Mouse (Mus musculus): Measurements from ENCODE around the gene Atrn. TPM values are rescaled to one million over a fixed set of nuclear protein-coding genes. Genes with fewer than 3 reads are reported as not detected.
A peak's percentile ranks its signal among the peaks of the same experiment; 100 is the strongest.

Gene Atrn
- 10 to 100 TPM; 10.6 to 61.2 (median 41.1) TPM for total RNA-seq (2018; cell fraction: chromatin; rRNA removed)
- 10 to 100 TPM in 14 of 26 experiments, 1 to 10 TPM in 12; 5.0 to 22.1 (median 10.5) TPM for total RNA-seq (2018; cell fraction: cytosol; rRNA removed)
- total RNA-seq (2018; cell fraction: nucleus; rRNA removed) = 10 to 100 TPM; 11.1 to 48.7 (median 25.4) TPM
- 10.6 to 13.5 TPM (median 13.4 TPM) in 3 replicates for polyA plus RNA-seq (2018)

DNA sequence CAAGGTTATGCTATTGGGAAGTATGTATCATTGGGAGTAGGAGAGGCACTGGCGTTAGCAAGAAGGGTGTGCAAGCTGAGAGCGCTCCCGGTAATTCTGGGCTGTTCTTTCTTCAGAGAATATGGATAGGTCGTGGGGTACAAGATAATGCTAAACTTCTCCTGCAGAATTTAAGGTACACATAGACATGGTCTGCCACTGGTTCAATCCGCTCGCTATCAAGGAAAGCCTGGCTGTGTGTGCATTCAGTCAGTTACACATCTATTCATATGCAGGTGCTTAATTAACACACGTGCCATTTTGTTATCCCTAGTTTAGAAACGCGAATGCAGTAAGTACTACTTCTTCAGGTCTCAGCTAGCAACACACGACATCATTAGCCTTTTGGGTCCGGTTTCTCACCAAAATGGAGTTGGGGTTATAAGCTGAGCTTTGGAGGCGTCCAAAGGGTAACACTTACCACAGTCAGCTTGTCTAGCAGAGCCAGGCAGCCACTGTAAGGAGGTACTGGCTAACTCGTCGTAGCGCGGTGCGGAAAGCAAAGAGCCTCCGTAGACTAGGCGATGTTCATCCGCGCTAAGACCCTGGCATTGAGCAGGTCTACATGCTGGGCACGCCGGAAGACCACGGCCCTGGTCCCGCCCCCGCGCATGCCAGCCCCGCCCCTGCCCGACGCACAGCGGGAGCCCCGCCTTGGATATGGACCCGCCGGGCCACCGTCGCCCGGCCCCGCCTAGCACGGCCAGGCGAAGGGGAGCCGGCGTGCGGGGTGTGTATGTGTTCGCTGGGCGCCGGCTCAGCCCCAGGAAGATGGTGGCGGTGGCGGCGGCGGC is at the start of gene Atrn, which contains the start of gene 4930402H24Rik:
Atrn (plus strand) TSS at position 745 of the 833 bp plus-strand sequence.
4930402H24Rik (minus strand) TSS at position 656 of the 833 bp plus-strand sequence.
- peaks cover 42% of the 10 kb centered on the region for H3K79me2 ChIP-seq (ENCODE audit: inconsistent target)

DNA sequence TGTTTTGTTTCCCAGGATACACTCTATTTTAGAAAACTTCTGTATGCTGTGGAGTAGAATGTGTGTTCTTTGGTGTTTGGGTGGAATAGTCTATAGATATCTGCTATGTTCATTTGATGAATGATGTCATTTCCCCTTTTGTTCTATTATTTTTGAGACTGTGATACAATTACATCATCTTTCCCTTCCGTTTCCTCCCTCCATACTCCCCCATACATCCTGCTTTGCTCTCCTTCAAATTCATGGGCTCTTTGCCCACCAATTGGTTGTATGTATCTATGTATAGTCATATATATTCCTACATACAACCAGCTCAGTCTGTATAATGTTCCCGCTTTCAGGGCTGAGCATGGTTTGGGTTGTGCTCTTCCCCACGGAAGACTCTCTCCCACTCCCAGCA is 44.2 kb upstream of the Atrn start:
- Histone ChIP-seq H3K36me3 (ENCODE audit: inconsistent target) (no peaks in the 10 kb centered on the region), H3K27ac (peak overlapping the region; percentile 54), H3K4me3 (ENCODE audit: inconsistent target) (no peak overlapping the region), H3K79me2 (ENCODE audit: inconsistent target) (no peaks in the 10 kb centered on the region)
- 59% methylated on average over 3 of the region's 3 CpGs for WGBS (ENCODE audit: missing documents)

More for the DNA sequence above, at the start of gene Atrn, which contains the start of gene 4930402H24Rik:
- Histone ChIP-seq H3K4me3 (ENCODE audit: inconsistent target) (peak within 1 kb of the TSS; percentile 83), H3K27ac (peak within 1 kb of the TSS; percentile 24; the same call in 1 of the 2 replicates), H3K36me3 (ENCODE audit: inconsistent target) (no peaks in the 10 kb centered on the region)
- WGBS (ENCODE audit: missing documents) = 6% methylated on average over 50 of the region's 50 CpGs

DNA sequence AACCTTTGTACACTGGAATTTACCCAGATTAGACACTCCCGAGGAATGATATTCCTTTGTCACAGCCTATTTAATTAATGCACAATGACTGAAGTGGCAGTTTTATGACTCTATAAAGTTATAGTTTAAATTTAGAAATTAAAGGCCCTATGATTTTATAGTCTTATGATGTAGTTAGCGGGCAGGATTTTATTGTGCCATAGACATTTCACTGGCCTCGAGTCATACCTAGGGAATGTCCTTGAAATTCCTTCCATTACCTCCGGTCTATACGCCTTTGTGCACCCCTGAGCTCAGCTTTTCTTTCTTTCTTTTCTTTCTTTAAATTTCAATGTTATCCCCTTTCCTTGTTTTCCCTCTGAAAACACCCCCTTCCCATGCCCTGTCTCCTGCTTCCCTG is 35.4 kb upstream of the Atrn start:
- WGBS (ENCODE audit: missing documents) = 99% methylated on average over 5 of the region's 5 CpGs
- H3K4me3 ChIP-seq (ENCODE audit: inconsistent target) = no peak overlapping the region
- no peaks in the 10 kb centered on the region for H3K79me2 ChIP-seq (ENCODE audit: inconsistent target)
- H3K27ac ChIP-seq = no peak overlapping the region
- H3K36me3 ChIP-seq (ENCODE audit: inconsistent target) = no peaks in the 10 kb centered on the region

GRCm38 (mm10) chr2:130877376-130877775 is 28.9 kb upstream of the Atrn start:
- Histone ChIP-seq H3K27ac (no peak overlapping the region), H3K79me2 (ENCODE audit: inconsistent target) (no peaks in the 10 kb centered on the region), H3K4me3 (ENCODE audit: inconsistent target) (no peak overlapping the region), H3K36me3 (ENCODE audit: inconsistent target) (no peaks in the 10 kb centered on the region)
- WGBS (ENCODE audit: missing documents) = 93% methylated on average over 3 of the region's 3 CpGs

- Histone ChIP-seq H3K27ac (no peak overlapping the region), H3K4me3 (ENCODE audit: inconsistent target) (no peak overlapping the region), H3K36me3 (ENCODE audit: inconsistent target) (no peaks in the 10 kb centered on the region), H3K79me2 (ENCODE audit: inconsistent target) (no peaks in the 10 kb centered on the region)
Measured at GRCm38 (mm10) chr2:130886983-130887382, 19.3 kb upstream of the Atrn start.

DNA sequence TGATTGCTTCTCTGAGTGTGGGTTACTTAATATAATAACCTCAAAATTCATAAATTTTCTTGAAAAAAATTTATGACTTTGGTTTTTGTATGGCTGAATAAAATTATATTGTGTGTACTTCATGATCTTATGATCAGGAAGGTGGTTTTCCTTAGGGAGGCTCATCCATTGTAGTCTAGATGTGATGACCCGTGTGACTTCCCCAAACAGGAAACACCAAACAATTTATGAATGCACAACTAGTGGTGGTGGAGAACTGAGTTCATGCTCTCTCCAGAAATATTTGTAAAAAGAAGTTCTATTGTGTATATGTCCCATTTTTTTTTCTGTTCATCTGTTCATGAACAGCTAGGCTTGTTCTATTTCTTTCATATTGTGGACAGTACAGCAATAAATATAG is 18.8 kb upstream of the Atrn start:
- no peak overlapping the region for H3K27ac ChIP-seq
- H3K79me2 ChIP-seq (ENCODE audit: inconsistent target) = no peaks in the 10 kb centered on the region
- WGBS (ENCODE audit: missing documents) = 57% methylated on average over 1 of the region's 1 CpGs

GRCm38 (mm10) chr2:130896944-130897343 is 9.4 kb upstream of the Atrn start:
- no peak overlapping the region for H3K4me3 ChIP-seq (ENCODE audit: inconsistent target)
- no peak overlapping the region for H3K27ac ChIP-seq
- H3K36me3 ChIP-seq (ENCODE audit: inconsistent target) = no peaks in the 10 kb centered on the region
- WGBS (ENCODE audit: missing documents) = 94% methylated on average over 2 of the region's 2 CpGs
- H3K79me2 ChIP-seq (ENCODE audit: inconsistent target) = no peaks in the 10 kb centered on the region

More for the DNA sequence above, 18.8 kb upstream of the Atrn start:
- Histone ChIP-seq H3K4me3 (ENCODE audit: inconsistent target) (no peak overlapping the region), H3K36me3 (ENCODE audit: inconsistent target) (no peaks in the 10 kb centered on the region)

DNA sequence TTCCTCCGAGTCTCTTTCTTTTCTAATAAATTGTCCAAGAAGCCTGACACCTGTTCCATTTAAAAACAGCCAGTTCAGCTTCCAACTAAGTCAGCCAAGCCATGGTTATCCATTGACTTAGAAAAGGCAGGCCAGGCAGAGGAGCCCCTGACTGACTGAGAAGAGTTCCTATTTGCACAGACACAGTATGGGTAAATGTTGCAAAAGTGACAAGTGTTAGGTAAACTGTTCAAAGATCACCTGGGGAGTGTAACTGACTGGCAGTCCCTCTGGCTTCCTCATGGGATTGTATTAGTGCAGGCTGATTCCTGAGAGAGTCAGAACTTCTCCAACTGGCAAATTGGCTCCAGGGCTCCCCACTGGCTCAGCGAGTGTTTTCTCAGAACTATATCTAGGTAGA is 8.4 kb upstream of the Atrn start:
- no peak overlapping the region for H3K4me3 ChIP-seq (ENCODE audit: inconsistent target)
- WGBS (ENCODE audit: missing documents) = 85% methylated on average over 2 of the region's 2 CpGs
- H3K27ac ChIP-seq = no peak overlapping the region
- no peaks in the 10 kb centered on the region for H3K79me2 ChIP-seq (ENCODE audit: inconsistent target)
- H3K36me3 ChIP-seq (ENCODE audit: inconsistent target) = no peaks in the 10 kb centered on the region

- Histone ChIP-seq H3K27ac (no peak overlapping the region), H3K4me3 (ENCODE audit: inconsistent target) (no peak overlapping the region), H3K79me2 (ENCODE audit: inconsistent target) (no peaks in the 10 kb centered on the region), H3K36me3 (ENCODE audit: inconsistent target) (no peaks in the 10 kb centered on the region)
- 86% methylated on average over 1 of the region's 2 CpGs for WGBS (ENCODE audit: missing documents)
Measured at GRCm38 (mm10) chr2:130898783-130899182, 7.5 kb upstream of the Atrn start.

GRCm38 (mm10) chr2:130906584-130907315 is 455 bp downstream of the Atrn start:
- H3K27ac ChIP-seq = no peak overlapping the region
- H3K36me3 ChIP-seq (ENCODE audit: inconsistent target) = no peaks in the 10 kb centered on the region
- H3K79me2 ChIP-seq (ENCODE audit: inconsistent target) = peaks cover 50% of the 10 kb centered on the region
- under 1% methylated on average over 29 of the region's 58 CpGs for WGBS (ENCODE audit: missing documents)
- H3K4me3 ChIP-seq (ENCODE audit: inconsistent target) = peak overlapping the region; percentile 58

DNA sequence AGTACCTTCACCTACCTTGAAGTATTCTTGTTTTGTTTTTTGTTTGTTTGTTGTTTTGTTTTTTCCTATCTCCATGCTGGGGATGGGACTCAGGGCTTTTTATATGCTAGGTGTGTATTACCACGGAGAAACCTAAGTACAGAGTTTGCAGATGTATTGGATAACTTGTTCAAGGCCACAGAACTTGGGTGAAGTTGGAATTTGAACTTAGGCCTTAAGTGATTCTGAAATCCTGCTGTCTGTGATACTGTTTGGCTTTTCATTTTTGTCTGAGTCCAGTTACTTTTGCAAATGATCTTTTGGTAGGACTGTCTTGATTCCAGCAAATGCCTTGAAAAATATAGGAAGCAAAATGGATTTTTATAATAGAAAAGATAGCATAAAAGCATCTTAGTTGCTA is 5.4 kb downstream of the Atrn start:
- 79% methylated on average over 1 of the region's 1 CpGs for WGBS (ENCODE audit: missing documents)
- H3K27ac ChIP-seq = no peak overlapping the region
- no peaks in the 10 kb centered on the region for H3K36me3 ChIP-seq (ENCODE audit: inconsistent target)
- H3K79me2 ChIP-seq (ENCODE audit: inconsistent target) = peaks cover 97% of the 10 kb centered on the region
- H3K4me3 ChIP-seq (ENCODE audit: inconsistent target) = no peak overlapping the region

DNA sequence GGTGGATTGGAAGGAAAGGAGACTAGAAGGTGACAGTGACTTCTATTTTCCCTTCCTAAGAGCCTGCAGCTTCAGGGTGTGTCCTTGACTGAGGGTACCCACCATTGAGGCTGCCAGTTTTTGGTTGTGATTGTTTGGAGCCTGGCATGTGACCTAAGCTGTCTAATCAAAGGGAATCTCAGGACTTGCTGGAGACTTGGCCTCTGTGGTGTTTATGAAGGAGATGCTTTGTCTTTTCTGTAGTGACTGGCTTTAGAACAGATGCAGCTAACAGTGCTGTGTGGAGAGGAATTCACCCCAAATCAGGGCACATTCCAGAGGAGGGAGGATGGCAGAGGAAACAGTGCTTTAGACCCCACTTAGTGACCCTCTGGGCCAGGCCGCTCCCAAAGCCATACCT is 8.6 kb downstream of the Atrn start:
- H3K27ac ChIP-seq = no peak overlapping the region
- 100% methylated on average over 1 of the region's 1 CpGs for WGBS (ENCODE audit: missing documents)
- no peaks in the 10 kb centered on the region for H3K36me3 ChIP-seq (ENCODE audit: inconsistent target)
- peaks cover 96% of the 10 kb centered on the region for H3K79me2 ChIP-seq (ENCODE audit: inconsistent target)
- H3K4me3 ChIP-seq (ENCODE audit: inconsistent target) = no peak overlapping the region

DNA sequence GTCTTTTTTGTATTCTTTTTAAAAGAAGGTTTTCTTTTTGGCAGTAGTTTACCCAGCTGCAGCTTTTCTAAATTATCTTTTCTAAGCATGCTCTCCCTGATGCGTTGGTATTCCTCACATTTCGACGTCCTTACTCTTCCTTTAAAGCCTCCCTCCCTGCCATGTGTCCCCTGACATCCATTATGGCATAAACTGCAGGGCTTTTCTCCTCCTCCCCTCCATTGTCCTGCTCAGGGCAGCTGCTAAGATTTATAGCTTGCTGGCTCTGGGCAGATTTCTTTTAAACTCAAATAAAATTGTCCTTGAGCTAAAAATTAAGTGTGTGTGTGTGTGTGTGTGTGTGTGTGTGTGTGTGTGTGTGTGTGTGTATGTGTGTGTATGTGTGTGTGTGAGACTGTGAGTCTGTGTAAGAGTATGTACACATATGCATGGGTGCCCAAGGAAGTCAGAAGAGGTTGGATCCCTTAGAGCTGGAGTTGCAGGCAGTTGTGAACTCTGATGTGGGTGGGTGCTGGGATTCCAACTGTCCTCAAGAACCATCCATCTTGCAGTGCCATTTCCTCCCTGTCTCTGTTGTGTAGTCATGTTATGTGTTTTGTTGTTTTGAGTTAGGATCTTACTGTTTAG is 10.3 kb downstream of the Atrn start:
- Histone ChIP-seq H3K79me2 (ENCODE audit: inconsistent target) (peaks cover 96% of the 10 kb centered on the region), H3K36me3 (ENCODE audit: inconsistent target) (no peaks in the 10 kb centered on the region), H3K4me3 (ENCODE audit: inconsistent target) (no peak overlapping the region), H3K27ac (no peak overlapping the region)
- 90% methylated on average over 3 of the region's 3 CpGs for WGBS (ENCODE audit: missing documents)

- 100% methylated on average over 1 of the region's 1 CpGs for WGBS (ENCODE audit: missing documents)
- Histone ChIP-seq H3K79me2 (ENCODE audit: inconsistent target) (peaks cover 91% of the 10 kb centered on the region; the same call in 1 of the 2 replicates), H3K4me3 (ENCODE audit: inconsistent target) (no peak overlapping the region), H3K27ac (no peak overlapping the region), H3K36me3 (ENCODE audit: inconsistent target) (no peaks in the 10 kb centered on the region)
Measured at GRCm38 (mm10) chr2:130917686-130918085, 11.4 kb downstream of the Atrn start.
